Mouse (Mus musculus): ENCODE results near the gene Capn2.

The Capn2 gene

DNA sequence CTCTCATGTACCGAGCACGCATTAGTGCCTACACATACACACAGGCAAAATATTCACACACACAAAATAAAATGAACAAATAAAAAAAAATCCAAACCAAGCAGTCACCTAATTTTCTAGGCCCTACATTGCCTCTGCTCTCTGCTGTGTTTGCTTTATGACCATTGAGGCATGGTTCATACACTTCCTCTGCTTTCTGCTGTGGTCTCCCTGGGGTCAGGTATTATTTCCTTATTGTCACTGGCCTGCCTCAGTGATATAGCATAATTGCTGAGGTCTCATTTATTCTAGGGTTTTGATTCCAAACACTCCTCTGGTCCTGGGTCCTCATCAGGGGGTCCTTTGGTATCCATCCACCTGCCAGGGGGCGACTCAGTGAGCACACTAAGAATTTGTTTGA is 8.2 kb upstream of the Capn2 start:
- no peak for DNase-seq

DNA sequence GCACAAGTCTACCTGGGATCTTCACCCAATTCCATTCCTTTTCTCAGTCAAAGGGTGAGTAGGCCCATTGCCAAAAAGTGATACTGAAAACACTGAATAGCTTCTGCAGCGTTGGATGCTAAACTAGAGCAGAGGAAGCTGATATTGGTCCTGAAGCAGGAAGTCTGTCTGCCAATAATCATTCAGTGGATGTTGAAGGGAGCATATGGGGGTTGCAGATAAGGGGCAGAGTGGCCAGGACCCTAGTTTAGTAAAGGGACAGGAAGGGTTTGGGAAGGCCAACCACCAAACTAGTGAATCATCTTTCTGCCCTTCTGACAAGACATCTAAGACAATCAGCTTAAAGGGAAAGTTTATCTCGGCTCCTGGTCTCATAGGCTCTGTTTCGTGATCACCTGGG is 6.3 kb upstream of the Capn2 start:
- no peak for DNase-seq

GRCm38 (mm10) chr1:182522961-182523360 is 5.6 kb upstream of the Capn2 start:
- no peak for DNase-seq

- DNase-seq, result no peak
These were observed 3.6 kb upstream of the Capn2 start for GRCm38 (mm10) chr1:182520938-182521500.

DNA sequence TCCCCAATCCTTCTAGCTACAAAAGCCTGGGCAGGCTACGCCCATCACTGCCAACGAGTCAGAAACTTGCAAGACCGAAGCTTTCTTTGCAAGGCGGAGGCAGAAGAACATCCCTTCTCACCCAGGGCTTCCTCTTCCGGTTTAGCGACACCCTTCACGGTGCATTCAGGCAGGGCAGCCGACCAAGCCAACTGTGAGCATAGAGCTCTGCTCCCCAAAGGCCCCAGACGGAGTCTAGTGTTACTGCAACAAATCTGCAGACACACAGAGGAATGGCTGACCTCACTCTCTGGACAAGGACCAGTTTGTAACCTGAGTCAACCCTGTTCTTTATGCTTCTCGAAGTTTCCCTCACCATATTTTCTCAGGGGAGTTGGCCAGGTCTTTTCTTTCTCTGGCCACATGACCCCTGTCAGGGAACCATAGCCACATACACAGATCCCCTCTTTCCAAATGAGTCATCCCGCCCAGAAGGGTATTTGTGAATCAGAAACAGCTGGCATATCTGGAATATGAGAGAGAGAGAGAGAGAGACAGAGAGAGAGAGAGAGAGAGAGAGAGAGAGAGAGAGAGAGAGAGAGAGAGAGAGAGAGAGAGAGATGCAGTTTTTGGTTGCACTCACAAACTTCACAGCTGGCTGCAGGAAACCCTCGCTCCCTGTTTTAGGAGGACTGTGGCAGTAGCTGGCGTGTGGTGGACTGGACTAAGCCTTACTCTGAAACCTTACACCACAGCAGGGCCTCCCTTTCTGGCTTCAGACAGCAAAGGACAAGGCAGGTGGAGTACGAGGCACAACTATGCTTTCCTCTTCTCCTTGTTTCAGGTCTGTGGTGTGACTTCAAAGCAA is 2.9 kb upstream of the Capn2 start:
- DNase-seq, result peak; percentile 82 to 89

DNA sequence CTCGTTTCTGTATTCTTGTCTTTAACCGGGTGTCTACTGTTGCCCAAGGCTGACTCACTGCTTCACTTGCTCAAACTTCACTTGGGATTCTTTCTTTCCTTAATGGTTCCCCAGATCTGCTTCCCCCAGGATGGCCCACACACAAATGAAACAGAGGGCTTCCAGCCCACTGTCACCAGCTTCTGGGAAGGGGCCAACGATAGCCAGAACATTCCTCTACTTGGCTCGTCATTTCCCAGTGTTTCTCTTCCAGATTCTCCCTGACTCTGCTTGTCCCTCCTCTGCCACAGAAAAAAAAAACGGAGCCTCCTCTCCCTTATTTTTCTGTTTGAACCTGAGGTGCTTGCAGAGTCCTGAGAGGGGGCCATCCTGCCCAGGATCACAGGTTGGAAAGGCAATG is 1.9 kb upstream of the Capn2 start:
- DNase-seq, result no peak

DNA sequence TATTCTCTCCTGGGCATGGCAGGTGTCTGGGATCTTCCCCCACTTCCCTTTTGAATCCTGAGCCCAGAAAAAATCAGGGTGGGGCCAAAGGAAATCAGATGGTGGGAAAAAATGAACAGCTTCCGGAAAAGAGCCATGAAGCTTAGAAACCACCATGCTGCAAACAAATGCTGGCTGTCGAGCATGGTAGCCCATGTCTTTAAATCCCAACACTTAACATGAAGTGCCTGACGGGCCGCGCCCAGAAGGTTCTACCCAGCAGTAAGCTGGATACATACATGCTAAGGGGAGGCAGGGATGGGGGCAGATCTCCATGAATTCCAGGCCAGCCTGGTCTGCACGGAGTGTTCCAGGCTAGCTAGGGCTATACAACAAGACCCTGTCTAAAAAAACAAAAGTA is 1.4 kb upstream of the Capn2 start:
- no peak for DNase-seq

DNA sequence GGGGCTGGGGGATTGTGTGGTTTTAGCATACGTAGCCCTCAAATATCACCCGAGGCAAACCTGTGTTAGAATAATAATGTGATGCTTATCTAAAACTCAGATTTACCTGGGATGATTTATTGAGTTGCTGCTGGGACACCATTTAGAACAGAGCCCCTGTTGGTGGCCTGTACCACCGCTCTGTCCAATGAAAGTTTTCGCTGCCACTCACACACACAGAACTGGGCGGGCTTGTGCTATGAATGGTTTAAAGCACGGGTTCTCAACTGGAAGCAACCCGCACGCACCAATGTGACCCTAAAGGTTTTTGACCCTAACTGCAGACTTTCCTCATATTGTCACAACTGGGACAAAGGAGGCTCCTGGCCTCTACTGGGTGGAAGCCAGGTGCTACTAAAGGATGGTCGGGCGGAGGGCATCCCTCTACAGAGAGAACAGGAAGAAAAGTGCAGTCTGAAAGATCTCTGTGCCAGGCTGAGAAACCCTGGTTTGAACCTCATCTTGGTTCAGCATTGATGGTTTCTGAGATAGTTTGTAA is 804 bp upstream of the Capn2 start:
- DNase-seq, result no peak

GRCm38 (mm10) chr1:182517677-182518011 is 236 bp upstream of the Capn2 start:
- no peak for DNase-seq

DNA sequence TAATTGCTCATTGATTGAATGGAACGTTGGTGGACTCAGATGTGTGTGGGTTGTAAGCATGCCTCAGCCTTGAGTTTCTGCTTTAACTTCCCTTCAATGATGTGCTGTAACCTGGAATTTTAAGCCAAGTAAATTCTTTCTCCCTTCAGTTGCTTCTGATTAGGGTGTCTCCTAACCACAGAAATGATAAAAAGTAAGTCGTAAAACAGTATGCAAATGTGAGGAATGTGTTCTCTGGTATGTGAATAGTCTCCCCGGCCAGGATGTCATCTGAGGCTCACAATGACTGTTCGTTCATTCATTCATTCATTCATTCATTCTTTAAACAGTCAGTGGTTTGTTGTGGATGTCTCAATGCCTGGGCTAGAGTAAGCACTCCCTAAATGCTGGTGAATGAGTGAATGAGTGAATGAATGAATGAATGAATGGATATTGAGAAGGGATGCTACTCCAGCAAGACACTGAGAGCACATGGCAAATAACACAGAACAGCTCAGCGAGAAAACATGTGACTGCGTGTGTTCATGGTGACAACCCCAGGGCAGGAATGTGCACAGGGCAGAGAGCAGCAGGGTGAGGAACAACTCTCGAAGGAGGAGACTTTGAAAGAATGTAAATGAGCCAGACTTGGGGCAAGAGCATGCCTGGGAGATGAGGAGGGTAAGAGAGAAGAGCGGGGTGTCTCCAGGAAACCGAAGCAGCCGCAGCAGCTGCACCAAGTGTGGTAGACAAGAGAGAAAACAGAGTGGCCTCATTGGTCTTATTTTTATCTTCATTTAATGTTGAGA is 2.4 kb downstream of the Capn2 start:
- DNase-seq, result no peak

DNA sequence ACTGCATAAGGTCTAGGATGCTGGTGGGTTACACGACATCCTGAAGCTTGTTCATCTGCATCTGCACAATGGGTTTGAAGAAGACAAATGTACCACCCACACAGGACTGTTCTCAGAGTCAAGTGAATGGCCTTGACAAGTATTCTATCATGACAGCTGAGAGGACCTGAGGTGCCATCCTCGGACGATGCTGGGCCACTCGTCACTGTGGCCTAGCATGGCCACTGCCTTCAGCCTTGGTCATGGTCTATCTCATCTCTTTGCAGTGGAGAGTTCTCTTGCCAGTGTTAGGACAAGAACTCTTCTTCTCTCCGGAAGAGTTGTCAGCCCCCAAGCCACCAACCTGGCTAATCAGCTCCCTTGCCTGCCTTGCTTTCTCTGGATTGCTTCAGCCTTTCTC is 3.7 kb downstream of the Capn2 start:
- DNase-seq, result no peak

DNA sequence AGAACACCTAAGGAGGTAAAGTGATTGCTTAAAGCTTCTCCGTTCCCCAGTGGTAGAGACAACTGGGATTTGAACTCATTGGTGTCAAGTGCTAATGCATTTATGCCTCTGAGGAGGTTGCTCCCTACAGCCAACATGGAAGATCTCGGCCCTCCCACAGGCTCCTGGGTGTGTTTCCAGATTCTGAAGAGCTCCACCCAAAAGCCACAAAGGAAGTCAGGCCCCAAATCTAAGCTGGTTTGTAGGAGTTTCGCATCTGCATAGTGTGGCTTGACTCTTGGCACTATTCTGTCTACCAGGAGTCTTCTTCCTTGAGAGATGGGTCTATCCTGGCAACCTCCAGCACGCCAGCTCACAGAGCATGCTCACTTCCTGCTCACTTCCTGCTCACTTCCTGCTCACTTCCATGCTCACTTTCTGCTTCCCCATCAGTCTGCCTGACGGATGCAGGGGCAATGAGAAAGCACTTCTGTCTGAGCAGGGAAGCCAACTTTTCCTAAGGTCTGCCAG is 4.5 kb downstream of the Capn2 start:
- no peak for DNase-seq

DNA sequence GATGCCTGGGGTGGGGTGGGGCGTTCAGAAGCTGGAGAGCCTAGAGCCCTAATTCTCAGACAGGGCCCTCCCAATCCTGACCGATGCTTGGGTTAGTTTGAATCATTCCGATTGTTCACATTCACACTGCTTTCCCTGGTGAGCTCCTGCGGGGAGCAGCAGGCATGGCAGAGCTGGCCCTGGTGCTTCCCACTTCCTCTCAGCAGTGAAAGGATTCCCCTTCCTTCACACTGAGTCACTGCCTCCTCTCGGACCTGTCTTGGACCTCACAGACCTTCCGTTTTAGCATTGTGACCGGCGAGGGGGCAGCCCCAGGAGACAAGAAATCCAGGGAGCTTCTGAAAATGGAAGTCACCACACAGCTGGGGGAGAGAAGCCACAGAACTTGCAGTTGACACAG is 5.6 kb downstream of the Capn2 start:
- DNase-seq, result no peak

GRCm38 (mm10) chr1:182511073-182511472 is 6.3 kb downstream of the Capn2 start:
- no peak for DNase-seq

GRCm38 (mm10) chr1:182509110-182509797 is 8.2 kb downstream of the Capn2 start:
- DNase-seq, result peak; percentile 59 to 78

DNA sequence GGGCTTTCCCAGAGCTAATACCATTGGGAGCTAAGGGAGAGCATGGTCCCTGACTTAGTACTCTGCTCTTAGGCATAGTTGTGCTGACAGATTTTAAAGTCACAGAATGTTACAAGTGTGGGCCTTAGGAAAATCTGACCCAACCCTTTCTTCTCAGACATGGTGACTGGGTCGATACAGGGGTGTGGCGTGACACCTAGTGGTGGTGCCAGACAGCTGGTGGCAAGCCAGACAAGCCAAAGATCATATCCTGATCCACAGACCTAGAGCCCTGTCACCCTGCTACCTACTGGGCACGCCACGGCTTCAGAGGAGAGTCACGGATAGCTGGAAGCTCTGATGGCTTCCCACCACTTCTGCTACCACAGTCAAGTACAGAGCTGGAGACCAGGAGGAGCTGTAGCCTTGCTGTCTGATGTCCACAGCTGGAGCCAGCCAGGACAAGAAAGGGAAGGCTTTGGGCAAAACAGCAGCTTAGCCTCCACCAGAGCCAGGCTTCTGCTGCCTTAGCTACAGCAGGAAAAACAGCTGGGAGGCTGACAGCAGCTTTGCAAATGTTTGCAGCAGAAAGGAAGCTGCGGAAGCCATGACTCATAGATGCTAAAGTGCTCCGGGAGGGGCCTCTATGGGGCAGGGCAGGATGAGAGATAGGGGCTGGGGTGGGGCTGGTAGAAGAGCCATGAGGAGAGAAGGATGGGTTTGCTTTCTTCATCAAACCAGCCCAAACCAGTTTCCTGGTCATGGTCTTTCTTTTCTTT is 11.0 kb downstream of the Capn2 start:
- DNase-seq, result peak; percentile 78 to 85

DNA sequence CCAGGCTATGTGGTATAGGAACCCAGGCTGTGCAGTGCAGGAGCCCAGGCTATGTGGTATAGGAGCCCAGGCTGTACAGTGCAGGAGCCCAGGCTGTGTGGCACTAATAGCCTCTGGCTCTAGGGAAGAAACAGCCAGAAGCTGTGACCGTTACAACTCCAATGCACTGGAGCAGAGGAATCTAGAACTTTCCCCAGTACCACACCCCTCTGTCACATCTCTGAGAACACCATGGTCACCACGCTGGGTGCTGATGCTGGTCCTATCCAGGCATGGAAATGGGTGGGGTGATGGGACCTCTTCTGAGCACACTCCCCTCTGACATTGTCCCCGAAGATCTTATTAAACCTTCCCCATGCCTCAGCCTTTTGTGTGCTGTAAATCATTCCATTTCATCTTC is 12.1 kb downstream of the Capn2 start:
- DNase-seq, result no peak

- peak; percentile 83 to 84 for DNase-seq
These were observed 13.2 kb downstream of the Capn2 start for GRCm38 (mm10) chr1:182504223-182504622.

- DNase-seq, result no peak
These were observed 14.1 kb downstream of the Capn2 start for GRCm38 (mm10) chr1:182503206-182503900.

- no peak for DNase-seq
These were observed 14.8 kb downstream of the Capn2 start for GRCm38 (mm10) chr1:182502491-182503050.

- DNase-seq, result no peak
These were observed 15.5 kb downstream of the Capn2 start for GRCm38 (mm10) chr1:182501815-182502405.
